Mouse (Mus musculus) testis, adult 2 months (tissue): ENCODE data around the gene Ankk1.

Experiments used
- CTCF ChIP-seq: fragments of 200-500 bp; IDR thresholded peaks from 2 replicates; pipeline ENCODE4 v1.5.1; 2012; ENCODE audit warnings: low read depth, mild to moderate bottlenecking, inconsistent platforms, low read length, moderate library complexity; ENCODE audit not compliant: control insufficient read depth, insufficient read depth, insufficient replicate concordance
- POLR2A ChIP-seq: fragments of 200-500 bp; IDR thresholded peaks from 2 replicates; pipeline ENCODE4 v1.6.1; 2012; ENCODE audit warnings: low read depth, mild to moderate bottlenecking, inconsistent platforms, low read length, moderate library complexity; ENCODE audit not compliant: control insufficient read depth

- TF ChIP-seq CTCF (no peak), POLR2A (no peak)
Measured at GRCm38 (mm10) chr9:49442621-49443020, 15.8 kb upstream of the Ankk1 start.
